Mouse (Mus musculus) CH12.LX (cell line): ENCODE results near the gene Gimap3. TPM values are rescaled to one million over a fixed set of nuclear protein-coding genes. Genes with fewer than 3 reads are reported as not detected.

Experiments used
- DNase-seq: peaks from one replicate; pipeline ENCODE4 v3.0.0-alpha.2; 2013; ENCODE audit errors: extremely low read depth
- H3K27ac ChIP-seq: 2 replicates; pipeline ENCODE4 v1.5.1; 2012; ENCODE audit warnings: low read depth, mild to moderate bottlenecking, control low read depth, moderate library complexity; ENCODE audit not compliant: insufficient read depth
- H3K27me3 ChIP-seq: replicated peaks from 2 replicates; pipeline ENCODE3; 2012; ENCODE audit warnings: inconsistent platforms
- H3K36me3 ChIP-seq, 2 experiments: replicated peaks in 1 of 2; 2 replicates each; pipeline versions ENCODE3 to v1.6.1; 2012; ENCODE audit warnings: inconsistent platforms in 1 of 2, low read length in 1 of 2, mild to moderate bottlenecking in 1 of 2, mixed read lengths in 1 of 2, moderate library complexity in 1 of 2; ENCODE audit not compliant: control insufficient read depth in 1 of 2, insufficient read depth in 1 of 2
- H3K4me1 ChIP-seq, 2 experiments: 2 replicates each; pipeline ENCODE4 v1.6.1; 2012; ENCODE audit warnings: inconsistent platforms in 1 of 2, moderate library complexity in 1 of 2; ENCODE audit not compliant: insufficient read depth in 2 of 2, control insufficient read depth in 1 of 2
- H3K4me2 ChIP-seq: 2 replicates; pipeline ENCODE4 v1.6.1; 2012; ENCODE audit warnings: low read depth, mild to moderate bottlenecking, control low read depth; ENCODE audit not compliant: poor library complexity, insufficient read depth, severe bottlenecking
- H3K4me3 ChIP-seq, 3 experiments: fragments of 150-350 bp in 1 of 3; sonication (generic) in 1 of 3; replicated peaks in 1 of 3; 2 replicates each; pipeline versions ENCODE3 to v1.5.1; 2011 to 2012; ENCODE audit warnings: low read depth in 2 of 3, low read length in 2 of 3, mild to moderate bottlenecking in 2 of 3, moderate library complexity in 2 of 3, control low read depth in 1 of 3, improper control_type of control experiment in 1 of 3, inconsistent platforms in 1 of 3, mixed read lengths in 1 of 3; ENCODE audit not compliant: poor library complexity in 1 of 3
- H3K79me2 ChIP-seq: replicated peaks from 2 replicates; pipeline ENCODE4 v1.6.1; 2012; ENCODE audit warnings: mild to moderate bottlenecking, moderate library complexity; ENCODE audit not compliant: control insufficient read depth, poor library complexity, insufficient read depth, severe bottlenecking; ENCODE audit errors: extremely low read depth
- H3K9ac ChIP-seq: 2 replicates; pipeline ENCODE4 v1.6.1; 2012; ENCODE audit warnings: low read depth, mild to moderate bottlenecking, control low read depth, moderate library complexity; ENCODE audit not compliant: insufficient read depth
- H3K9me3 ChIP-seq: replicated peaks from 2 replicates; pipeline ENCODE3; 2012; ENCODE audit warnings: low read length, inconsistent platforms, mixed read lengths
- CHD2 ChIP-seq: IDR thresholded peaks from 2 replicates; pipeline ENCODE4 v1.6.1; 2011; ENCODE audit warnings: low read length, improper control_type of control experiment
- CTCF ChIP-seq, 2 experiments: IDR thresholded peaks in 1 of 2; conservative IDR thresholded peaks in 1 of 2; 2 replicates each; pipeline ENCODE4 v1.5.1; 2011 to 2012; ENCODE audit warnings: low read depth in 2 of 2, low read length in 2 of 2, improper control_type of control experiment in 1 of 2, inconsistent platforms in 1 of 2, mild to moderate bottlenecking in 1 of 2, moderate library complexity in 1 of 2
- ELF1 ChIP-seq: IDR thresholded peaks from 2 replicates; pipeline ENCODE4 v1.6.1; 2014; ENCODE audit warnings: low read depth, mild to moderate bottlenecking, inconsistent platforms, low read length, improper control_type of control experiment
- EP300 ChIP-seq: IDR thresholded peaks from 2 replicates; pipeline ENCODE4 v1.6.1; 2011; ENCODE audit warnings: low read length, improper control_type of control experiment
- ETS1 ChIP-seq: conservative IDR thresholded peaks from 2 replicates; pipeline ENCODE4 v1.6.1; 2012; ENCODE audit warnings: low read depth, mild to moderate bottlenecking, inconsistent platforms, low read length, improper control_type of control experiment, moderate library complexity
- GABPA ChIP-seq: IDR thresholded peaks from 2 replicates; pipeline ENCODE4 v1.6.1; 2012; ENCODE audit warnings: low read depth, low read length, improper control_type of control experiment, inconsistent platforms; ENCODE audit not compliant: insufficient replicate concordance
- HCFC1 ChIP-seq: IDR thresholded peaks from 2 replicates; pipeline ENCODE4 v1.6.1; 2012; ENCODE audit warnings: low read depth, mild to moderate bottlenecking, inconsistent platforms, low read length, improper control_type of control experiment
- IRF4 ChIP-seq: IDR thresholded peaks from 2 replicates; pipeline ENCODE4 v1.6.1; 2014; ENCODE audit warnings: low read depth, mild to moderate bottlenecking, inconsistent platforms, low read length, improper control_type of control experiment
- JUND ChIP-seq: conservative IDR thresholded peaks from 2 replicates; pipeline ENCODE4 v1.6.1; 2011; ENCODE audit warnings: low read depth, low read length, improper control_type of control experiment
- MAFK ChIP-seq: IDR thresholded peaks from 2 replicates; pipeline ENCODE4 v1.6.1; 2011; ENCODE audit warnings: low read length, improper control_type of control experiment; ENCODE audit not compliant: insufficient replicate concordance
- MAX ChIP-seq: IDR thresholded peaks from 2 replicates; pipeline ENCODE4 v1.6.1; 2011; ENCODE audit warnings: low read length, improper control_type of control experiment
- MAZ ChIP-seq: IDR thresholded peaks from 2 replicates; pipeline ENCODE4 v1.6.1; 2012; ENCODE audit warnings: low read depth, mild to moderate bottlenecking, inconsistent platforms, low read length, improper control_type of control experiment, moderate library complexity
- MEF2A ChIP-seq: IDR thresholded peaks from 2 replicates; pipeline ENCODE4 v1.6.1; 2014; ENCODE audit warnings: low read depth, mild to moderate bottlenecking, inconsistent platforms, low read length, improper control_type of control experiment, borderline replicate concordance
- MXI1 ChIP-seq: IDR thresholded peaks from 2 replicates; pipeline ENCODE4 v1.6.1; 2011; ENCODE audit warnings: mild to moderate bottlenecking, low read depth, low read length, improper control_type of control experiment
- MYC ChIP-seq: IDR thresholded peaks from 2 replicates; pipeline ENCODE4 v1.6.1; 2011; ENCODE audit warnings: low read depth, mild to moderate bottlenecking, improper control_type of control experiment, low read length
- RCOR1 ChIP-seq: conservative IDR thresholded peaks from 2 replicates; pipeline ENCODE4 v1.6.1; 2012; ENCODE audit warnings: low read depth, mild to moderate bottlenecking, inconsistent platforms, low read length, improper control_type of control experiment
- SIN3A ChIP-seq: IDR thresholded peaks from 2 replicates; pipeline ENCODE4 v1.6.1; 2012; ENCODE audit warnings: low read length, improper control_type of control experiment, inconsistent platforms
- SMC3 ChIP-seq: IDR thresholded peaks from 2 replicates; pipeline ENCODE4 v1.6.1; 2011; ENCODE audit warnings: low read depth, low read length, improper control_type of control experiment
- TBP ChIP-seq: conservative IDR thresholded peaks from 2 replicates; pipeline ENCODE4 v1.6.1; 2011; ENCODE audit warnings: low read depth, low read length, improper control_type of control experiment
- TCF12 ChIP-seq: IDR thresholded peaks from 2 replicates; pipeline ENCODE4 v1.6.1; 2014; ENCODE audit warnings: low read depth, mild to moderate bottlenecking, inconsistent platforms, low read length, improper control_type of control experiment
- USF1 ChIP-seq: IDR thresholded peaks from 2 replicates; pipeline ENCODE4 v1.6.1; 2014; ENCODE audit warnings: low read depth, mild to moderate bottlenecking, inconsistent platforms, low read length, improper control_type of control experiment
- ZC3H11A ChIP-seq: IDR thresholded peaks from 2 replicates; pipeline ENCODE4 v1.6.1; 2012; ENCODE audit warnings: low read depth, mild to moderate bottlenecking, inconsistent platforms, low read length, improper control_type of control experiment
- ZKSCAN1 ChIP-seq: IDR thresholded peaks from 2 replicates; pipeline ENCODE4 v1.6.1; 2012; ENCODE audit warnings: low read depth, inconsistent platforms, low read length, improper control_type of control experiment, borderline replicate concordance
- ZMIZ1 ChIP-seq: IDR thresholded peaks from 2 replicates; pipeline ENCODE4 v1.6.1; 2012; ENCODE audit warnings: low read depth, mild to moderate bottlenecking, inconsistent platforms, low read length, improper control_type of control experiment
- ZNF384 ChIP-seq: IDR thresholded peaks from 2 replicates; pipeline ENCODE4 v1.6.1; 2012; ENCODE audit warnings: low read depth, low read length, improper control_type of control experiment, inconsistent platforms
- dilution Hi-C: fragments of 300-500 bp; cut with MboI; formaldehyde crosslinking; loops from 2 replicates; pipeline ENCODE4 v1.14.3; 2020; ENCODE audit warnings: low sequenced_read_pairs; ENCODE audit not compliant: extremely low pct_unique_long_range_greater_than_20kb, extremely low pct_ligation_motif_present
- in situ Hi-C: fragments of 300-500 bp; cut with MboI; formaldehyde crosslinking; loops from 3 replicates; pipeline ENCODE4 v1.14.3; 2019; ENCODE audit warnings: low sequenced_read_pairs, low pct_ligation_motif_present, low pct_unique_long_range_greater_than_20kb, mixed read lengths
- polyA plus RNA-seq: library from polyadenylated mRNA; unstranded; fragments of >175 nt; gene quantifications from 2 replicates; pipeline ENCODE4 v1.2.1, GENCODE M21; 2012; ENCODE audit warnings: low read depth; ENCODE audit not compliant: insufficient read length
- total RNA-seq, 2 experiments: library from RNA; depleted of rRNA; stranded (reverse); fragments of 300-350 nt in 1 of 2; fragments of >200 nt in 1 of 2; gene quantifications; 2 replicates each; pipeline ENCODE4 v1.2.3; 2012 to 2014

Gimap3 gene
- total and polyA plus RNA-seq, 3 experiments: 10.8 to 28.2 (median 17.7) TPM

DNA sequence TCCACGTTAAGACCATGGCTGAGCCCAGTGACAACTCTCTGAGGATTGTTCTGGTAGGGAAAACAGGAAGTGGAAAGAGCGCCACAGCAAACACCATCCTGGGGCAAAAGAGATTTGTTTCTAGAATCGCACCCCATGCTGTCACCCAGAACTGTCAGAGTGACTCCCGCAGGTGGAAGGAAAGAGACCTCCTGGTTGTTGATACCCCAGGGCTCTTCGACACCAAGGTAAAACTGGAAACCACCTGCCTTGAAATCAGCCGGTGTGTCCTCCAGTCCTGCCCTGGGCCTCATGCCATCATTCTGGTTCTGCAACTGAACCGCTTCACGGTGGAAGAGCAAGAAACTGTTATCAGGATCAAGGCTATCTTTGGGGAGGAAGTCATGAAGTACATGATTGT, 47.2 kb downstream of the Gimap3 start:
- no peak for DNase-seq
- H3K4me3 ChIP-seq: no peak overlapping the region
- H3K27me3 ChIP-seq: no peaks in the 10 kb centered on the region
- H3K27ac ChIP-seq: peak overlapping the region; percentile 71
- H3K36me3 ChIP-seq: peaks cover 0 to 4% of the 10 kb centered on the region in 2 experiments
- peak overlapping the region; percentile 34; the same call in 1 of the 2 replicates for H3K9ac ChIP-seq
- TF ChIP-seq EP300 (peak; percentile 20; the same call in 1 of the 2 replicates), MAFK (no peak), ZNF384 (no peak), CHD2 (0 out of 2 replicates have a peak, but pooled peaks have one; percentile 10), TBP (no peak), MAZ (no peak), JUND (no peak), MAX (peak; percentile 48; the same call in 1 of the 2 replicates), ELF1 (peak; percentile 44; the same call in 1 of the 2 replicates), MXI1 (no peak), ZKSCAN1 (no peak), USF1 (no peak), ETS1 (no peak), ZMIZ1 (no peak)
- peaks cover 14% of the 10 kb centered on the region for H3K79me2 ChIP-seq
- H3K4me1 ChIP-seq: peaks cover 31 to 70% of the 10 kb centered on the region in 2 experiments
- in situ Hi-C loops: no loop called here
- H3K9me3 ChIP-seq: no peaks in the 10 kb centered on the region
- H3K4me2 ChIP-seq: peak overlapping the region; percentile 64
- dilution Hi-C loops: no loop called here

DNA sequence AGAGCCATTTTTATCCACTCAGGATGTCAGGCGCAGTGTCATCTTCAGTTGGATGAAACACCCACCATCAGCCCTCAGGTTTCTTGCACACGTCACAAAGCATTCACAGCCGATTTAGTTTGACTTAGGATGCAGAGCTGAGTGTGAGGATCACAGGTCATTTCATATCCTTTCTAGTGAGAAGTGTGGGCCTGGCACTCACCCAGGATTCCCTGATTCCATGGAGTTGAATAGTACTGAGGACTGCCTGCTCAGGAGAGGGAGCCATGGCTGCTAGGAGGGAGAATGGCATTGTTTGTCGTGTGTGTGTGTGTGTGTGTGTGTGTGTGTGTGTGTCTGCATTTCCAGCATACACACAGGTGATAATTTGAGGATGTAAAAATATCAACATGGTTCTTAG, 50.3 kb downstream of the Gimap3 start:
- in situ Hi-C loops: no loop called here
- TF ChIP-seq TBP: no peak
- TF ChIP-seq IRF4: no peak
- TF ChIP-seq, all 38 proteins: peak for 0
- Histone ChIP-seq H3K27ac (no peak overlapping the region; the same call in 1 of the 2 replicates), H3K4me3 (peak overlapping the region in 1 of 3 experiments; percentile 20), H3K79me2 (peaks cover 14% of the 10 kb centered on the region), H3K4me2 (peak overlapping the region; percentile 93), H3K27me3 (no peaks in the 10 kb centered on the region), H3K4me1 (peaks cover 25 to 62% of the 10 kb centered on the region in 2 experiments), H3K36me3 (peaks cover 0 to 4% of the 10 kb centered on the region in 2 experiments), H3K9ac (no peak overlapping the region), H3K9me3 (no peaks in the 10 kb centered on the region)
- DNase-seq: no peak
- dilution Hi-C loops: no loop called here

DNA sequence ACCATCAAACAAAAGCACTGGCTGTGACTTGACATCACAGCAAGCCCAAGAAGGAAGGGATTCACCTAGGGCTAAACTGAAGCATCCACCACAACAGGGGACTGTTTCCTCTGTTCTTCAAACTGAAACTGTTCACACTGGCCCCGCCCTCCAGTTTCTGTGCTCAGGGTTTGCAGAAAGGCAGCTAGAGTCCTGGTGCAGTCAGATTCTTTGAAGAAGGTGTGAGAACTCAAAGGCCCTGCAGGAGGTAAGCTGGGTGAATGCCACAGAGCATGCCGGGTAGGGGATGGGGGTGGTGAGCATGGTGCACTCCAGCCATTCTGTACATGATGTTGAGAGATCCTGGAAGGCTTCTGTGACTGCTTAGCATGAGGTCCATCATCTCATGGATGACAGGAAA, 52.2 kb downstream of the Gimap3 start, which contains the start of the genes Gm28053 and Gimap7:
Gene Gm28053 (plus strand): TSS at position 153 of the 400 bp plus-strand sequence.
Gene Gimap7 (plus strand): TSS at position 167 of the 400 bp plus-strand sequence.
- no peaks in the 10 kb centered on the region for H3K9me3 ChIP-seq
- DNase-seq: peak; percentile 80
- H3K4me2 ChIP-seq: peak within 1 kb of the TSS; percentile 93
- in situ Hi-C loops (no loop called here), dilution Hi-C loops (no loop called here)
- no peaks in the 10 kb centered on the region for H3K27me3 ChIP-seq
- peak within 1 kb of the TSS; percentile 83 for H3K27ac ChIP-seq
- peaks cover 0 to 2% of the 10 kb centered on the region in 2 experiments for H3K36me3 ChIP-seq
- peaks cover 14% of the 10 kb centered on the region for H3K79me2 ChIP-seq
- H3K4me3 ChIP-seq: peak within 1 kb of the TSS; percentile 22 to 51 (median 24)
- peak within 1 kb of the TSS; percentile 76 for H3K9ac ChIP-seq
- H3K4me1 ChIP-seq: peaks cover 21 to 63% of the 10 kb centered on the region in 2 experiments
- TF ChIP-seq CTCF (conservative IDR thresholded peaks at IDR 0.05 in 1 of 2, IDR thresholded peaks at IDR 0.05 in 1 of 2; ENCODE audit: low read depth in 2 of 2, low read length in 2 of 2) (no peak), SIN3A (peak; percentile 59; the same call in 1 of the 2 replicates), MYC (no peak; the same call in 1 of the 2 replicates), RCOR1 (0 out of 2 replicates have a peak, but pooled peaks have one; percentile 28), HCFC1 (peak; percentile 29), JUND (no peak), IRF4 (peak; percentile 65; the same call in 1 of the 2 replicates), ZC3H11A (no peak), EP300 (peak; percentile 10; the same call in 1 of the 2 replicates), SMC3 (no peak; the same call in 1 of the 2 replicates), CHD2 (0 out of 2 replicates have a peak, but pooled peaks have one; percentile 23), GABPA (no peak), TCF12 (peak; percentile 58; the same call in 1 of the 2 replicates), USF1 (no peak), MEF2A (peak; percentile 42; the same call in 1 of the 2 replicates), MAZ (peak; percentile 79)
